Mouse (Mus musculus): ENCODE data around the gene Sart3. TPM values are rescaled to one million over a fixed set of nuclear protein-coding genes. Genes with fewer than 3 reads are reported as not detected.
"Not testable (repeated sequence)": the region's sequence is repeated elsewhere in the genome, so short reads cannot be mapped to it uniquely, and the experiment has no call there.

Sart3 gene
- polyA plus RNA-seq, 1 experiment = 47.5 TPM

- H3K36me3 ChIP-seq (ENCODE audit: control insufficient read depth, insufficient read depth, low read length) = no peaks in the 10 kb centered on the region
- peaks cover 13% of the 10 kb centered on the region for H3K4me1 ChIP-seq (replicated peaks; ENCODE audit: control insufficient read depth, insufficient read depth, low read length)
- H3K4me3 ChIP-seq (ENCODE audit: control insufficient read depth, insufficient read depth, low read length) = no peak overlapping the region
- 91% methylated on average over 16 of the region's 16 CpGs for WGBS
- no peak overlapping the region for H3K27ac ChIP-seq (ENCODE audit: control insufficient read depth, insufficient read depth, low read length)
- DNase-seq = no peak
- TF ChIP-seq POLR2A (IDR thresholded peaks at IDR 0.05; ENCODE audit: control insufficient read depth, extremely low read depth, insufficient read depth, low read length, poor library complexity) (no peak), CTCF (IDR thresholded peaks at IDR 0.05; ENCODE audit: borderline replicate concordance, control insufficient read depth, extremely low read depth, insufficient read depth, low read length, poor library complexity) (no peak)
- H3K27me3 ChIP-seq (ENCODE audit: control insufficient read depth, insufficient read depth, low read length) = no peaks in the 10 kb centered on the region
Measured at GRCm38 (mm10) chr5:113791197-113792095, 19.1 kb upstream of the Sart3 start.

- peaks cover 8% of the 10 kb centered on the region for H3K4me1 ChIP-seq (replicated peaks; ENCODE audit: control insufficient read depth, insufficient read depth, low read length)
- no peaks in the 10 kb centered on the region for H3K27me3 ChIP-seq (ENCODE audit: control insufficient read depth, insufficient read depth, low read length)
- TF ChIP-seq CTCF (IDR thresholded peaks at IDR 0.05; ENCODE audit: borderline replicate concordance, control insufficient read depth, extremely low read depth, insufficient read depth, low read length, poor library complexity) = no peak
- no peak for TF ChIP-seq POLR2A (IDR thresholded peaks at IDR 0.05; ENCODE audit: control insufficient read depth, extremely low read depth, insufficient read depth, low read length, poor library complexity)
- H3K27ac ChIP-seq (ENCODE audit: control insufficient read depth, insufficient read depth, low read length) = no peak overlapping the region
- H3K4me3 ChIP-seq (ENCODE audit: control insufficient read depth, insufficient read depth, low read length) = no peak overlapping the region
- H3K36me3 ChIP-seq (ENCODE audit: control insufficient read depth, insufficient read depth, low read length) = no peaks in the 10 kb centered on the region
- WGBS = 62% methylated on average over 11 of the region's 11 CpGs
- no peak for DNase-seq
Measured at GRCm38 (mm10) chr5:113790453-113791196, 18.3 kb upstream of the Sart3 start.

DNA sequence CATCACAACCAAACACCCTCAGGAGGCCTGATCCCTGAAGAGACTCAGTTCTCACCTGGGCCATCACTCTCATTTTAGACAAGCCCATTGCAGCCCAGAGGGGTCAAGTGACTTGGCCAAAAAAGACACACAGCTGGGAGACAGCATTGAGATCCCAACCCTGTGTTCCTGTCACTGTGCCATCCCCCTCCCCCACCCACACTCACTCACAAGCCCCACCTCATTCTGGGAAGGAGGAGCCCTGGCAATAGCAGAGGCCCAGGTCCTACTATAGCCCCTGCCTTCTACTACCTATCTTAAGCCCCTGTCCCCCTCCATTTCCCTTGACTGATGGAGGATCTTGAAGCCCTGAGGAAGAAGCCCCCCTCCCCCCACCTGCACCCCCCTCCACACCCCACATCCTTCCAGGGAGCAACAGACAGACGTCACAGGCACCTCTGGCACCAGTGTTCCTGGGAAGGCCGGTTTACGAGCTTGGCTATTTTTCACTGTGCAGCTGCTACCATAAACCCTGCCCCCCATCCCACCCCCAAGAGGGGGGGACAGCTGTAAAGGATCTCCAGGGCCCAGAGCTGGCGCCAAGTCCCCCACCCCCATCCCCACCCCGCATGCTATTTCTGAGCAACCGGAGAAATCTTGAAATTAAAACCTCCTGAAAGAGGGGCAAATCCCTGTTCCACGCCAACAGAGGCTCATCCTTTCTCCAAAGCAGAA, 16.9 kb upstream of the Sart3 start:
- TF ChIP-seq POLR2A (IDR thresholded peaks at IDR 0.05; ENCODE audit: control insufficient read depth, extremely low read depth, insufficient read depth, low read length, poor library complexity) (no peak), CTCF (IDR thresholded peaks at IDR 0.05; ENCODE audit: borderline replicate concordance, control insufficient read depth, extremely low read depth, insufficient read depth, low read length, poor library complexity) (no peak)
- Histone ChIP-seq H3K4me1 (replicated peaks; ENCODE audit: control insufficient read depth, insufficient read depth, low read length) (peaks cover 8% of the 10 kb centered on the region), H3K27ac (ENCODE audit: control insufficient read depth, insufficient read depth, low read length) (no peak overlapping the region), H3K4me3 (ENCODE audit: control insufficient read depth, insufficient read depth, low read length) (no peak overlapping the region), H3K27me3 (ENCODE audit: control insufficient read depth, insufficient read depth, low read length) (no peaks in the 10 kb centered on the region), H3K36me3 (ENCODE audit: control insufficient read depth, insufficient read depth, low read length) (no peaks in the 10 kb centered on the region)
- WGBS = 72% methylated on average over 7 of the region's 7 CpGs
- no peak for DNase-seq

GRCm38 (mm10) chr5:113788645-113789044, 16.3 kb upstream of the Sart3 start:
- no peak overlapping the region for H3K4me3 ChIP-seq (ENCODE audit: control insufficient read depth, insufficient read depth, low read length)
- H3K27me3 ChIP-seq (ENCODE audit: control insufficient read depth, insufficient read depth, low read length) = no peaks in the 10 kb centered on the region
- TF ChIP-seq POLR2A (IDR thresholded peaks at IDR 0.05; ENCODE audit: control insufficient read depth, extremely low read depth, insufficient read depth, low read length, poor library complexity) = no peak
- peaks cover 8% of the 10 kb centered on the region for H3K4me1 ChIP-seq (replicated peaks; ENCODE audit: control insufficient read depth, insufficient read depth, low read length)
- no peak overlapping the region for H3K27ac ChIP-seq (ENCODE audit: control insufficient read depth, insufficient read depth, low read length)
- no peak for DNase-seq
- no peaks in the 10 kb centered on the region for H3K36me3 ChIP-seq (ENCODE audit: control insufficient read depth, insufficient read depth, low read length)
- WGBS = 92% methylated on average over 6 of the region's 6 CpGs

DNA sequence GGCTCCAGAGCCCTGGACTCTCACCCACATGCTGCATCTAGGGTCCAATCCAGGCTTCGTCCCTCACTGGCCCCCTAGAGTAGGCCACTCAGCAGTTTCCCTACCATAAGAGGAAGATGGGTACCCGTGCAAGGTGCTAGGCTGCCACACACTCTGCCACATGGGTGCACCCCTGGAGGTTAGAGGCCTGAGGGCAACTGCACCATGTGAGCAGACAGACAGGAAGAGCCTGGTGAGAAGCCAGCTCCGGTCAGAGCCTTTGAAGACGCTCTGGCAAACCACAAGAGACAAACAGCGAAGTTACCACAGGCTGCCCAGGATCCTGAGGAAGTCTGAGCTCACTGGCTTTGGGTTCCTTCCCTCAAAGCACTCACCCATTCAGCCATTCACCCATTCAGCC, 14.7 kb upstream of the Sart3 start:
- H3K36me3 ChIP-seq (ENCODE audit: control insufficient read depth, insufficient read depth, low read length) = no peaks in the 10 kb centered on the region
- WGBS = 4% methylated on average over 5 of the region's 5 CpGs
- no peak overlapping the region for H3K27ac ChIP-seq (ENCODE audit: control insufficient read depth, insufficient read depth, low read length)
- peak; percentile 36 for DNase-seq
- TF ChIP-seq CTCF (IDR thresholded peaks at IDR 0.05; ENCODE audit: borderline replicate concordance, control insufficient read depth, extremely low read depth, insufficient read depth, low read length, poor library complexity) (peak; percentile 26; the same call in 1 of the 2 replicates), POLR2A (IDR thresholded peaks at IDR 0.05; ENCODE audit: control insufficient read depth, extremely low read depth, insufficient read depth, low read length, poor library complexity) (no peak)
- H3K4me3 ChIP-seq (ENCODE audit: control insufficient read depth, insufficient read depth, low read length) = no peak overlapping the region
- H3K27me3 ChIP-seq (ENCODE audit: control insufficient read depth, insufficient read depth, low read length) = no peaks in the 10 kb centered on the region
- H3K4me1 ChIP-seq (replicated peaks; ENCODE audit: control insufficient read depth, insufficient read depth, low read length) = peaks cover 8% of the 10 kb centered on the region

- DNase-seq; H3K4me3 ChIP-seq (ENCODE audit: control insufficient read depth, insufficient read depth, low read length); H3K36me3 ChIP-seq (ENCODE audit: control insufficient read depth, insufficient read depth, low read length); H3K4me1 ChIP-seq (replicated peaks; ENCODE audit: control insufficient read depth, insufficient read depth, low read length); H3K27ac ChIP-seq (ENCODE audit: control insufficient read depth, insufficient read depth, low read length); H3K27me3 ChIP-seq (ENCODE audit: control insufficient read depth, insufficient read depth, low read length): not testable (repeated sequence)
- WGBS = 69% methylated on average over 3 of the region's 3 CpGs
Measured at GRCm38 (mm10) chr5:113784104-113784503, 11.8 kb upstream of the Sart3 start.
